Mouse (Mus musculus) spleen, adult 2 months (tissue): ENCODE results near the gene Eml1. TPM values are rescaled to one million over a fixed set of nuclear protein-coding genes. Genes with fewer than 3 reads are reported as not detected.
A peak's percentile ranks its signal among the peaks of the same experiment; 100 is the strongest.

Experiments used
- DNase-seq, 2 experiments: peaks; one replicate each; pipeline versions ENCODE4 v3.0.0 to v3.0.0-alpha.2; 2012 to 2021; ENCODE audit warnings: low spot score in 2 of 2, low read depth in 1 of 2
- H3K27ac ChIP-seq: fragments of 200-500 bp; 2 replicates; pipeline ENCODE4 v1.5.1; 2012; ENCODE audit warnings: low read length, inconsistent platforms; ENCODE audit not compliant: insufficient read depth
- H3K27me3 ChIP-seq: fragments of 200-500 bp; 2 replicates; pipeline ENCODE4 v1.6.1; 2012; ENCODE audit warnings: mild to moderate bottlenecking, moderate library complexity, low read length, inconsistent platforms; ENCODE audit not compliant: control insufficient read depth, insufficient read depth
- H3K36me3 ChIP-seq: fragments of 200-500 bp; 2 replicates; pipeline ENCODE4 v1.6.1; 2012; ENCODE audit warnings: mild to moderate bottlenecking, low read length, inconsistent platforms; ENCODE audit not compliant: control insufficient read depth, insufficient read depth
- H3K4me1 ChIP-seq: fragments of 200-500 bp; 2 replicates; pipeline ENCODE4 v1.6.1; 2011; ENCODE audit warnings: inconsistent platforms; ENCODE audit not compliant: control insufficient read depth, insufficient read depth, insufficient read length
- H3K4me3 ChIP-seq: fragments of 200-500 bp; 2 replicates; pipeline ENCODE4 v1.5.1; 2011; ENCODE audit warnings: mild to moderate bottlenecking, inconsistent platforms; ENCODE audit not compliant: insufficient read depth, insufficient read length; ENCODE audit errors: extremely low read depth
- CTCF ChIP-seq: fragments of 200-500 bp; IDR thresholded peaks from 2 replicates; pipeline ENCODE4 v1.5.1; 2011; ENCODE audit warnings: mild to moderate bottlenecking, inconsistent platforms; ENCODE audit not compliant: insufficient read depth, insufficient read length, insufficient replicate concordance; ENCODE audit errors: extremely low read depth
- POLR2A ChIP-seq: fragments of 200-500 bp; IDR thresholded peaks from 2 replicates; pipeline ENCODE4 v1.6.1; 2011; ENCODE audit warnings: low read depth, low read length, inconsistent platforms
- WGBS: fragments of 180-500 bp; shearing (Covaris S2); methylation state at CpG from one replicate; pipeline ENCODE4 v1.1.7; 2018; 5-methylcytosine and 5-hydroxymethylcytosine counted together
- polyA plus RNA-seq: library from polyadenylated mRNA; depleted of rRNA; stranded (reverse); fragments of >200 nt; gene quantifications from 2 replicates; pipeline ENCODE4 v1.2.3, GENCODE M21; 2012

The Eml1 gene
- polyA plus RNA-seq, 1 experiment = 9.3 TPM

- no peaks in the 10 kb centered on the region; the same call in 1 of the 2 replicates for H3K4me1 ChIP-seq
These were observed 62.3 kb downstream of the Eml1 start for GRCm38 (mm10) chr12:108433030-108433429.

GRCm38 (mm10) chr12:108433498-108433897, 62.7 kb downstream of the Eml1 start:
- 80% methylated on average over 10 of the region's 10 CpGs for WGBS
- no peaks in the 10 kb centered on the region; the same call in 1 of the 2 replicates for H3K4me1 ChIP-seq
- no peak overlapping the region for H3K4me3 ChIP-seq
- no peak for TF ChIP-seq CTCF
- no peak for TF ChIP-seq POLR2A
- H3K27me3 ChIP-seq = no peaks in the 10 kb centered on the region
- H3K27ac ChIP-seq = no peak overlapping the region
- no peak for DNase-seq
- H3K36me3 ChIP-seq = no peaks in the 10 kb centered on the region

More at GRCm38 (mm10) chr12:108433030-108433429, 62.3 kb downstream of the Eml1 start:
- Histone ChIP-seq H3K4me3 (no peak overlapping the region), H3K36me3 (no peaks in the 10 kb centered on the region), H3K27me3 (no peaks in the 10 kb centered on the region), H3K27ac (no peak overlapping the region)
- TF ChIP-seq POLR2A (no peak), CTCF (no peak)
- no peak for DNase-seq
- WGBS = 89% methylated on average over 16 of the region's 16 CpGs

GRCm38 (mm10) chr12:108435444-108436015, 64.8 kb downstream of the Eml1 start:
- Histone ChIP-seq H3K27ac (peak overlapping the region; percentile 23; the same call in 1 of the 2 replicates), H3K4me1 (no peaks in the 10 kb centered on the region; the same call in 1 of the 2 replicates), H3K36me3 (no peaks in the 10 kb centered on the region), H3K27me3 (no peaks in the 10 kb centered on the region), H3K4me3 (no peak overlapping the region)
- TF ChIP-seq POLR2A = no peak
- TF ChIP-seq CTCF = no peak
- DNase-seq = no peak
- 77% methylated on average over 12 of the region's 12 CpGs for WGBS

- DNase-seq = no peak
- Histone ChIP-seq H3K4me1 (no peaks in the 10 kb centered on the region; the same call in 1 of the 2 replicates), H3K27me3 (no peaks in the 10 kb centered on the region), H3K4me3 (no peak overlapping the region), H3K36me3 (no peaks in the 10 kb centered on the region), H3K27ac (peak overlapping the region; percentile 23; the same call in 1 of the 2 replicates)
- WGBS = 76% methylated on average over 24 of the region's 24 CpGs
- TF ChIP-seq CTCF (no peak), POLR2A (no peak)
These were observed 65.5 kb downstream of the Eml1 start for GRCm38 (mm10) chr12:108436029-108436923.

- 90% methylated on average over 13 of the region's 13 CpGs for WGBS
- no peaks in the 10 kb centered on the region for H3K27me3 ChIP-seq
These were observed 66.7 kb downstream of the Eml1 start for GRCm38 (mm10) chr12:108437446-108437845.

GRCm38 (mm10) chr12:108443271-108443670, 72.5 kb downstream of the Eml1 start:
- H3K4me3 ChIP-seq = no peak overlapping the region
- no peaks in the 10 kb centered on the region for H3K27me3 ChIP-seq
- no peak overlapping the region for H3K27ac ChIP-seq
- WGBS = 25% methylated on average over 10 of the region's 10 CpGs
- no peak for DNase-seq
- no peak for TF ChIP-seq CTCF
- no peak for TF ChIP-seq POLR2A
- no peaks in the 10 kb centered on the region for H3K4me1 ChIP-seq
- no peaks in the 10 kb centered on the region for H3K36me3 ChIP-seq

More at GRCm38 (mm10) chr12:108437446-108437845, 66.7 kb downstream of the Eml1 start:
- TF ChIP-seq CTCF = no peak
- TF ChIP-seq POLR2A = no peak
- no peaks in the 10 kb centered on the region for H3K36me3 ChIP-seq
- DNase-seq = no peak
- H3K4me3 ChIP-seq = no peak overlapping the region
- no peak overlapping the region for H3K27ac ChIP-seq
- no peaks in the 10 kb centered on the region; the same call in 1 of the 2 replicates for H3K4me1 ChIP-seq

GRCm38 (mm10) chr12:108443708-108444107, 73.0 kb downstream of the Eml1 start:
- TF ChIP-seq CTCF (no peak), POLR2A (no peak)
- 87% methylated on average over 5 of the region's 5 CpGs for WGBS

More at GRCm38 (mm10) chr12:108443708-108444107, 73.0 kb downstream of the Eml1 start:
- Histone ChIP-seq H3K4me1 (no peaks in the 10 kb centered on the region), H3K27me3 (no peaks in the 10 kb centered on the region), H3K27ac (no peak overlapping the region), H3K36me3 (no peaks in the 10 kb centered on the region), H3K4me3 (no peak overlapping the region)
- DNase-seq = no peak
